Mouse (Mus musculus) T-helper 1 cell (primary cell): ENCODE data around the gene Gm11595.
"Not testable (repeated sequence)": the region's sequence is repeated elsewhere in the genome, so short reads cannot be mapped to it uniquely, and the experiment has no call there.

Experiments used
- in situ Hi-C: fragments of 300-600 bp; cut with MboI, MseI; formaldehyde crosslinking; loops from one replicate; pipeline ENCODE4 v1.15.1; 2025; ENCODE audit warnings: high pct_unique_total_duplicates

Gm11595 gene

DNA sequence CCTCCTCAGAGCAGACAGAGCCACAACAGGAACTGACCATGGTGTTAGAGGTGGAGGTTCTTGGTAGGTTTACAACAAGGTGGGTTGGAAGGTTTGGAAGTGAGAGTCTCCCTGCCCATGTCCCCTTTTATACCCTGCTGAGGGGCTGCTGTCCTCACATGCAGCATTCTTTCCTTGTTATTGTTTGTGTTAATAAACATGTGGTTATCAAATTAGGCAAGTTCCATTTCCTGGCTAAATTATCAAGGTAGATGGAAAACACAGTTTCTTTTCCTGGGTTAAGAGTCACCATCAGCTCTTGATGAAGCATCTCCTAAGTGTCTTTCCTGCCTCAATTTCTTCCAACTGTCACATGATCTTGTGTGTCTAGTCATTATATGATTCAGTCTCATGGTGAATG, at the start of gene Gm11595:
Gene Gm11595 (minus strand): TSS at position 101 of the 400 bp plus-strand sequence.
- in situ Hi-C loops: not testable (repeated sequence)

DNA sequence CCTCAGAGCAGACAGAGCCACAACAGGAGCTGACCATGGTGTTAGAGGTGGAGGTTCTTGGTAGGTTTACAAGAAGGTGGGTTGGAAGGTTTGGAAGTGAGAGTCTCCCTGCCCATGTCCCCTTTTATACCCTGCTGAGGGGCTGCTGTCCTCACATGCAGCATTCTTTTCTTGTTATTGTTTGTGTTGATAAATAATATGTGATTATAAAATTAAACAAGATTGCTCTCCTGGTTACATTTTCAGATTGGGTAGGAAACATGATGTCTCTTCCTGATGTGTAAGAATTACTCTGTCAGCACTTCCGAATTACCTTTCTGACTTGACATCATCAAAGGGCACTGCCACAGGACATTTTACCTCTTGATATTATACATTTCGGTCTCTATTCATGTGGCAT, 42.9 kb upstream of the Gm11595 start, which contains the start of gene Gm11564:
Gene Gm11564 (minus strand): TSS at position 101 of the 400 bp plus-strand sequence.
- in situ Hi-C loops: not testable (repeated sequence)

DNA sequence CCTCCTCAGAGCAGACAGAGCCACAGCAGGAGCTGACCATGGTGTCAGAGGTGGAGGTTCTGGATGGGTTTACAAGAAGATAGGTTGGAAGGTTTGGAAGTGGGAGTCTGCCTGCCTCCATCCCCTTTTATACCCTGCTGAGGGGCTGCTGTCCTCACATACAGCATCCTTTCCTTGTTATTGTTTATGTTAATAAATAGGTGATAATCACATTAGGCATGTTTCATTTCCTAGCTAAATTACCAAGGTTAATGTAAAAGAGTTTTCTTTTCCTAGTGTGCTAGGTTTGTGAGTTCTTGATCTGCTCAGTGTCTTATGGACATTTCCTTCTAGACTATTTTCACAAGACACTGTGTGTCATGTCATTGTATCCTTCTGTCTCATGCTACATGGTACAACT, 37.1 kb upstream of the Gm11595 start, which contains the start of gene Krtap4-13:
Gene Krtap4-13 (minus strand): TSS at position 101 of the 400 bp plus-strand sequence.
- in situ Hi-C loops: not testable (repeated sequence)

DNA sequence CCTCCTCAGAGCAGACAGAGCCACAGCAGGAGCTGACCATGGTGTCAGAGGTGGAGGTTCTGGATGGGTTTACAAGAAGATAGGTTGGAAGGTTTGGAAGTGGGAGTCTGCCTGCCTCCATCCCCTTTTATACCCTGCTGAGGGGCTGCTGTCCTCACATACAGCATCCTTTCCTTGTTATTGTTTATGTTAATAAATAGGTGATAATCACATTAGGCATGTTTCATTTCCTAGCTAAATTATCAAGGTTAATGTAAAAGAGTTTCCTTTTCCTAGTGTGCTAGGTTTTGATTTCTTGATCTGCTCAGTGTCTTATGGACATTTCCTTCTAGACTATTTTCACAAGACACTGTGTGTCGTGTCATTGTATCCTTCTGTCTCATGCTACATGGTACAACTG, 31.6 kb upstream of the Gm11595 start, which contains the start of gene Gm11554:
Gene Gm11554 (minus strand): TSS at position 101 of the 400 bp plus-strand sequence.
- in situ Hi-C loops: not testable (repeated sequence)

DNA sequence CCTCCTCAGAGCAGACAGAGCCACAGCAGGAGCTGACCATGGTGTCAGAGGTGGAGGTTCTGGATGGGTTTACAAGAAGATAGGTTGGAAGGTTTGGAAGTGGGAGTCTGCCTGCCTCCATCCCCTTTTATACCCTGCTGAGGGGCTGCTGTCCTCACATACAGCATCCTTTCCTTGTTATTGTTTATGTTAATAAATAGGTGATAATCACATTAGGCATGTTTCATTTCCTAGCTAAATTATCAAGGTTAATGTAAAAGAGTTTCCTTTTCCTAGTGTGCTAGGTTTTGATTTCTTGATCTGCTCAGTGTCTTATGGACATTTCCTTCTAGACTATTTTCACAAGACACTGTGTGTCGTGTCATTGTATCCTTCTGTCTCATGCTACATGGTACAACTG, 26.1 kb upstream of the Gm11595 start, which contains the start of gene Gm11569:
Gene Gm11569 (minus strand): TSS at position 101 of the 400 bp plus-strand sequence.
- in situ Hi-C loops: not testable (repeated sequence)

DNA sequence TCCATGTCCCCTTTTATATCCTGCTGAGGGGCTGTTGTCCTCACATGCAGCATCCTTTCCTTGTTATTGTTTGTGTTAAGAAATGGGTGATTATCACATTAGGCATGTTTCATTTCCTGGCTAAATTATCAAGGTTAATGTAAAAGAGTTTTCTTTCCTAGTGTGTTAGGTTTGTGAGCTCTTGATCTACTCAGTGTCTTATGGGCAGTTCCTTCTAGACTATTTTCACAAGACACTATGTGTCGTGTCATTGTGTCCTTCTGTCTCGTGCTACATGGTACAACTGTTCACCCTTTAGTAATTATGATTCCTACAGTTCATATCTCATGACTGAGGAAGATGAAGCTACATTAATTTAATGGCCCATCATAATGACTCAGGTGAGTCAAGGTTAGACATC, 20.7 kb upstream of the Gm11595 start, which contains the start of gene Gm11596:
Gene Gm11596 (minus strand): TSS at position 101 of the 400 bp plus-strand sequence.
- in situ Hi-C loops: no loop called here

DNA sequence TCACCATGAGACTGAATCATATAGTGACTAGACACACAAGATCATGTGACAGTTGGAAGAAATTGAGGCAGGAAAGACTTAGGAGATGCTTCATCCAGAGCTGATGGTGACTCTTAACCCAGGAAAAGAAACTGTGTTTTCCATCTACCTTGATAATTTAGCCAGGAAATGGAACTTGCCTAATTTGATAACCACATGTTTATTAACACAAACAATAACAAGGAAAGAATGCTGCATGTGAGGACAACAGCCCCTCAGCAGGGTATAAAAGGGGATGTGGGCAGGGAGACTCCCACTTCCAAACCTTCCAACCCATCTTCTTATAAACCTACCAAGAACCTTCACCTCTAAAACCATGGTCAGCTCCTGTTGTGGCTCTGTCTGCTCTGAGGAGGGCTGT, 12.2 kb upstream of the Gm11595 start, which contains the start of gene Krtap4-9:
Gene Krtap4-9 (plus strand): TSS at position 301 of the 400 bp plus-strand sequence.
- in situ Hi-C loops: not testable (repeated sequence)

DNA sequence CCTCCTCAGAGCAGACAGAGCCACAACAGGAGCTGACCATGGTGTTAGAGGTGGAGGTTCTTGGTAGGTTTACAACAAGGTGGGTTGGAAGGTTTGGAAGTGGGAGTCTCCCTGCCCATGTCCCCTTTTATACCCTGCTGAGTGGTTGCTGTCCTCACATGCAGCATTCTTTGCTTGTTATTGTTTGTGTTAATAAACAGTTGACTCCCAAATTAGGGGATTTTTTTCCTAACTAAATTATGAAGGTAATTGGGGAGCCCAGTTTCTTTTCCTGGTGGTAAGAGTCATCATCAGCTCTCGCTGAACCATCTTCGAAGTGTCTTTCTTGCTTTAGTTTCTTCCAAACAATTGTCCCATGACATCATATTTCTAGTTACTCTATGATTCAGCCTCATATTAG, 7.9 kb upstream of the Gm11595 start, which contains the start of gene Krtap4-8:
Gene Krtap4-8 (minus strand): TSS at position 101 of the 400 bp plus-strand sequence.
- in situ Hi-C loops: no loop called here

DNA sequence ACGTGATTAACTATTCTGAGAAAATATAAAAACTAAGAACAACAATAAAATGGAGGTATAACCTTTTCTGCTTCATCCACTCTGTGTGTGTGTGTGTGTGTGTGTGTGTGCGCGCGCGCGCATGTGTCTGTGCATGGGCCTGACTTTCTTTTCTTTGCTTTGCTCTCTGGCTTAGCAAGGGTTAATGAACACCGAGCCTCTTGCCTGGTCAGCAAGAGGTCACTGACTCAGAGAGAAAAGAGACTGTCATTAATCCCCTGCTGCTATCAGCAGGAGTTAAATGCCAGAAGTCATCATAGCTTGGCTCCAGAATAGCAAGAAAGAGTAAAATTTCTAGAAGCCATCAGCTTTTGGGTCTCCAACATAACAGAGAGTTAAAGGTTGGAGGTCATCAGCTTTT, 5.7 kb upstream of the Gm11595 start:
- in situ Hi-C loops: no loop called here

DNA sequence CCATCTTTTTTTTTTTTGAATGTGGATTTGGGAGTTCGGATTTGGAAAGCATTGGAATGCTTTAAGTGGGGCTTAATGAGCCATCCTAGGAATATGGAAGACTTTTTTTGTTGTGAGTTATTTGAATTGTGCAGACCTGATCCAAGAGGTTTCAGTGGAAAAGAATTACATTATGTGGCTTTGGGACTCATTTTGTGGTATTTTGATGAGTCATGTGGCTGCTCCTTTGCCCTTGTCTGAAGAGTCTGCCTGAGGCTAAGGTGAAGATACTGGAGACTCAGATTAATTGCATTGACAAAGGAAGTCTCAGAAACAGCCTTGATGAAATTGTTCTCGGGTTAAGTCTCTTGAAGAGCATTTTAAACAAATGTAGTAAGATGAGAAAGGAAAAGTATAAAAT, 4.3 kb downstream of the Gm11595 start:
- in situ Hi-C loops: no loop called here

DNA sequence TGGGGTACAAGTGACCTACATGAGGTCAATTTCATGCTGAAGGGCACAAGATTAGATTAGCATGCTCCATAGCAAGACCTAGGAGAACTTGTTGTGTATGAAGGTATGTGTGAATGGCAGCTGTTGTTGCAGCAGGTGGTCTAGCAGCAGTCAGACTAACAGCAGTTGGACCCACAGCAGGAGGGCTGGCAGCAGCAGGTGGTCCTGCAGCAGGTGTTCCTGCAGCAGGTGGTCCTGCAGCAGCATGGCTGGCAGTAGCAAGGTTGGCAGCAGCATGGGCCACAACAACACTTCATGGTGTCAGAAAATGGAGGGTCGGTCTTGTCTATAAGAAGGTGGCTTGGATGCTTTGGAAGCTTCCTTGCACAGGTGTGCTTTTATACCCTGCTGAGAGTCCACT, 13.8 kb downstream of the Gm11595 start:
- in situ Hi-C loops: no loop called here

DNA sequence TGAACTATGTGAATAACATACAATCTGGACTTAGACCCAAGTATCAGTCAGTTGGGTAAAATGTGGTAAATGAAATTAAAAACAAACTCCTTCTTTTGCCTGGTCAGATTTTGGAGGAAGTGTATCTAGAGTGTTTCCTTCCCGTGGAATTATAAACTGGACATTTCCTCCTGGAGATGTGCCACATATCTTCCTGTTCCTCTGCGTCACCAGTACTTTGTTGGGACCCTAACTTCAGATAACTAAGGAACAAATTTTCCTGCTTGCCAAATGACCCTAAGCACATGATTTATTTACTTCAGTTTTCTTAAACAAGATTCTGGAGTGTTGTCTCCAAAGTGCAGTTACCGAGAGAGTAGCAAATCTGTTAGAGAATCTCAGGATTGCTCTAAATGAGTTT, 28.7 kb downstream of the Gm11595 start:
- in situ Hi-C loops: no loop called here

DNA sequence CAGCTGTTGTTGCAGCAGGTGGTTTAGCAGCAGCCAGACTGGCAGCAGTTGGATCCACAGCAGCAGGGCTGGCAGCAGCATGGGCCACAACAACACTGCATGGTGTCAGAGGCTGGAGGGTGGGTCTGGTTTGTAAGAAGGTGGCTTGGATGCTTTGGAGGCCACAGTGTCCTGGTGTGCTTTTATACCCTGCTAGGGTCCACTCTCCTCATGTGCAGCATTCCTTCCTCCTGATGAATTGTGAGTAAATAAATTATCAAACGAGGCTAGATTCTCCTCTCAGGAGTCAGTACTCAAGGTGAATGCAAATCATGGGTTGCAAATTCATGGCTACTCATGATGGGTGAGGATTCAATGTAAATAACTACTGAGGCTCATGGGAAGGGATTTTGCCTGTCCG, 38.5 kb downstream of the Gm11595 start, which contains the start of gene Gm14180:
Gene Gm14180 (minus strand): TSS at position 101 of the 400 bp plus-strand sequence.
- in situ Hi-C loops: no loop called here

DNA sequence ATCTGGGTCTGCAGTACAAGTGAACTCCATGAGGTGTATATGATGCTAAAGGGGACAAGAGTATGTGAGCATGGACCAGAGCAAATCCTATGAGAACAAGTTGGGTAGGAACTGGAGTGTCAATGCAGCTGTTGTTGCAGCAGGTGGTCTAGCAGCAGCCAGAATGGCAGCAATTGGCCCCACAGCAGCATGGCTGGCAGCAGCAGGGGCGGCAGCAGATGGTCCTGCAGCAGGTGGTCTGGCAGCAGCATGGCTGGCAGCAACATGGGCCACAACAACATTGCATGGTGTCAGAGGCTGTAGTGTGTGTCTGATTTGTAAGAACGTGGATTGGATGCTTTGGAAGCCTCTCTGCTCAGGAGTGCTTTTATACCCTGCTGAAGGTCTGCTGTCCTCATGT, 48.7 kb downstream of the Gm11595 start:
- in situ Hi-C loops: no loop called here
